Mouse (Mus musculus) lung, embryonic 16.5 days (tissue): Measurements from ENCODE around the gene Mccc1. TPM values are rescaled to one million over a fixed set of nuclear protein-coding genes. Genes with fewer than 3 reads are reported as not detected.

Experiments used
- ATAC-seq: fragments of 200-750 bp; cut with Nextera tagmentation; 2 replicates; pipeline ENCODE4 v1.8.0; 2017; ENCODE audit warnings: low read depth, mild to moderate bottlenecking, moderate library complexity
- H3K27ac ChIP-seq: fragments of 300-500 bp; sonication (generic); 2 replicates; pipeline ENCODE4 v1.5.1; 2014; ENCODE audit warnings: mild to moderate bottlenecking, control low read depth, low read length
- H3K27me3 ChIP-seq: fragments of 300-500 bp; sonication (generic); 2 replicates; pipeline ENCODE4 v1.6.1; 2014; ENCODE audit warnings: low read depth, low read length, mixed read lengths; ENCODE audit not compliant: control insufficient read depth, insufficient read depth
- H3K36me3 ChIP-seq: fragments of 300-500 bp; sonication (generic); 2 replicates; pipeline ENCODE4 v1.6.1; 2014; ENCODE audit warnings: low read length; ENCODE audit not compliant: control insufficient read depth, insufficient read depth
- H3K4me1 ChIP-seq: fragments of 300-500 bp; sonication (generic); replicated peaks from 2 replicates; pipeline ENCODE4 v1.6.1; 2014; ENCODE audit warnings: low read length, mixed read lengths; ENCODE audit not compliant: control insufficient read depth, insufficient read depth
- H3K4me2 ChIP-seq: fragments of 300-500 bp; sonication (generic); 2 replicates; pipeline ENCODE4 v1.6.1; 2014; ENCODE audit warnings: low read depth, low read length, control low read depth
- H3K4me3 ChIP-seq: fragments of 300-500 bp; sonication (generic); 2 replicates; pipeline ENCODE4 v1.5.1; 2014; ENCODE audit warnings: mild to moderate bottlenecking, low read length, control low read depth
- H3K9ac ChIP-seq: fragments of 300-500 bp; sonication (generic); 2 replicates; pipeline ENCODE4 v1.6.1; 2014; ENCODE audit warnings: low read length, control low read depth
- H3K9me3 ChIP-seq: fragments of 300-500 bp; sonication (generic); 2 replicates; pipeline ENCODE4 v1.6.1; 2016; ENCODE audit warnings: low read length; ENCODE audit not compliant: control insufficient read depth
- WGBS: fragments of 180-500 bp; shearing (Covaris S2); extraction: QIAGEN DNeasy Blood & Tissue Kit; methylation state at CpG from one replicate; pipeline ENCODE4 v1.1.7; 2014; 5-methylcytosine and 5-hydroxymethylcytosine counted together
- polyA plus RNA-seq: library from polyadenylated mRNA; unstranded; fragments of >200 nt; fragmentation: Nextera tagmentation; extraction: Ambion mirVana; gene quantifications from 2 replicates; pipeline ENCODE4 v1.2.1, GENCODE M21; 2015

Gene Mccc1
- polyA plus RNA-seq, 1 experiment from 2014 or later = 37.5 TPM

DNA sequence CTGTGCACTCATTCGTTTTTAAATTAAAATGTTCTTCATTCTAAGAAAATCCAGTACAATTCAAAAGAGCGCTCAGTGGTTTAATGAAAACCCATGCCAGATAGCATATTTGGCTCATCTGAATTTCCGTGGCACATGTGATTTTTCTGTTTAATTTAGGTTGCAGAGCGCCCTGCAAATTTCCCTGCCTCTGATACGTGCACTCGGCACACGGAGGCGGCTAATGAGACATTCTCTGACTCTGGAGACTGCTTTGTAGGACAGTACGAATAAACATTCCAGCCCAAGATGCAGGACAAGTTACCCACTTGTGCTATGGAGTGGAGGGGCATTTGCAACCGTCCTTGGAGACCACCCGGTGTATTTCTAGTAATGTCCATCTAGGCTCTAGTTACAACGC, 29.3 kb downstream of the Mccc1 start:
- Histone ChIP-seq H3K9me3 (no peaks in the 10 kb centered on the region), H3K27ac (no peak overlapping the region), H3K36me3 (peaks cover 13% of the 10 kb centered on the region), H3K4me3 (no peak overlapping the region), H3K4me1 (no peaks in the 10 kb centered on the region), H3K27me3 (no peaks in the 10 kb centered on the region), H3K9ac (no peak overlapping the region), H3K4me2 (no peak overlapping the region)
- ATAC-seq = no peak
- 90% methylated on average over 12 of the region's 12 CpGs for WGBS

DNA sequence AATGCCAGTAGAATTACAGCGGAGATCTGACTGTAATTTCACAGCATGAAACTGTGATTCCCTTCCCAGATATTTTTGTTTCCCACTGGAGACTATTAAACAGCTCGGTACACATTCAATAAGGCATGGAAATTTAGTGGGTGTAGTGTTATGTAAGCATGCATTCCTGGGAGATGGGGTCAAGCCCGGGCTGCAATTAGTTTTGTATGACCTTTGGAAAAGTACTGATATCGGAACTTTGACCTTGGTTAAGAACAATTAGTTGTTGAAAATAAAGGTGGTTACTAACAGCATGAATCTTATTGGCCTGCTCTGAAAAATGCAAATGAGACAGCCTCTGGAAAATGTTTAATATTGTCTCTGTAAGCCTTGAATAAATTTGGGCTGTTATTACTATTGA, 30.0 kb downstream of the Mccc1 start:
- 90% methylated on average over 4 of the region's 4 CpGs for WGBS
- Histone ChIP-seq H3K9me3 (no peaks in the 10 kb centered on the region), H3K4me1 (no peaks in the 10 kb centered on the region), H3K4me3 (no peak overlapping the region), H3K36me3 (peaks cover 13% of the 10 kb centered on the region), H3K27ac (no peak overlapping the region), H3K27me3 (no peaks in the 10 kb centered on the region), H3K9ac (no peak overlapping the region), H3K4me2 (no peak overlapping the region)
- ATAC-seq = no peak

DNA sequence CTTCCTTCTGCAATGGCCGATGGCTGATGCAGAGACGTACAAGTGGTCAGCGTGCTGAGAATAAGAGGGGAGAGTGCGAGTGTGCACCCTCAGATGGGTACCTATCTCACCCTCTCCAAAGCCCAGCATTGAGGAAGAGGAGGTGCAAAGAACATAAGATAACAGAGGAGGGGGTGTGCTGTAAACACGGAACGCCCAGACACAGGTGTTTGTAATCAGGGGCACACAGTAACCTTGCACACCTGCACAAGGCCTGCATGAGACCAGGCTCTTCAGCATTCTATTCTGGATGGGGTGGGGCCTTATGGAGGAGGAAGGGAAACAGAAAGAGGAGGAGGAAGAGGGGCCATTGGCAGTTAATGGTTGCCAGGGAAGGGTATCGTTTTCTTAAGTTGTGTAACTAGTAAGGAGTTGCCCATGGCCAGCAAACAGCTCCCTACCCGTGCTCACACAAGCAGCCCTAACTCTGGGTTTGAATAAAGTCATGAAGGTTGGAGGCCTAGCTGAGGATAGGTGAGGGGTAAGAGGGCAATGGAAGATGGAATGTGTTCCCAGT, 33.0 kb downstream of the Mccc1 start:
- H3K27me3 ChIP-seq = no peaks in the 10 kb centered on the region
- WGBS = 91% methylated on average over 8 of the region's 8 CpGs
- H3K9ac ChIP-seq = no peak overlapping the region
- H3K9me3 ChIP-seq = no peaks in the 10 kb centered on the region
- no peak overlapping the region for H3K4me2 ChIP-seq
- no peak overlapping the region for H3K27ac ChIP-seq
- peaks cover 7% of the 10 kb centered on the region for H3K36me3 ChIP-seq
- H3K4me1 ChIP-seq = no peaks in the 10 kb centered on the region
- no peak for ATAC-seq
- no peak overlapping the region for H3K4me3 ChIP-seq

DNA sequence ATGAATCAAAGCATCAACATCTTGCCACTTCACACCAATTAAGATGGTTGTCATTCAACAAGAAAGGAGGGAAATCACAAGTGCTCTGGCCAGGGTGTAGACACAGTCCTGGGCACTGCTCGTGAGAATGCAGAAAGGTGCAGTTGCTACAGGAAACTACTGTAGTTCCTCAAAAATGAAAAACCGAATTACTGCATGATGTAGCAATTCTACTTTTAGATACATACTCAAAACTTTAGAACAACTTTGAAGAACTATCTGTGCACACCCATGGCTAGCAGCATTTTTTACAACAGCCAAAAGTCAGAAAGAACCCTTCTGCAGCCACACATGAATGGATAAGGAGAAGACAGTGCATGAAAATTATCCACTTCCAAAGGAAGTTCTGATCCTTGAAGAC, 34.0 kb downstream of the Mccc1 start:
- H3K27ac ChIP-seq = no peak overlapping the region
- 78% methylated on average over 2 of the region's 2 CpGs for WGBS
- H3K36me3 ChIP-seq = peaks cover 2% of the 10 kb centered on the region; the same call in 1 of the 2 replicates
- no peak for ATAC-seq
- H3K9ac ChIP-seq = no peak overlapping the region
- H3K9me3 ChIP-seq = no peaks in the 10 kb centered on the region
- H3K27me3 ChIP-seq = no peaks in the 10 kb centered on the region
- no peak overlapping the region for H3K4me3 ChIP-seq
- no peak overlapping the region for H3K4me2 ChIP-seq
- no peaks in the 10 kb centered on the region for H3K4me1 ChIP-seq

DNA sequence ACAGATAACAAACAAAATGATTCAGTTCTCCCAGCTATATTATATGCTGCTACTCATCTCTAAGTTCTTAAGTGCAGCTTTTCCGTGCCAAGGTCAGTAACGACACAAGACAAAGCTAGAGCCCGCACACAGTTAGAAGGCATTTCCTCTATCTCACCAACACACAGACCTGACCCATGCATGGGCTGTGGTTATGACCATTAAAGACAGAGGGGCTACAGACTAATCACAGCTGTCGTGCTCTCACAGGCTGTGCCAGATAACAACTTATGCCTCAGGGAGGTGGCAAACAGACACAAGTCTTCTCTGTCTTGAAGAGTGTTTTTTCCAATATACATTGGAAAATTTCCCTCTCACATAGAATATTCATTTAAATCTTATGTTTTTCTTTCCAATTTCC, 35.5 kb downstream of the Mccc1 start:
- Histone ChIP-seq H3K36me3 (peaks cover 5% of the 10 kb centered on the region; the same call in 1 of the 2 replicates), H3K4me1 (no peaks in the 10 kb centered on the region), H3K4me2 (no peak overlapping the region), H3K9ac (no peak overlapping the region), H3K27ac (no peak overlapping the region), H3K27me3 (no peaks in the 10 kb centered on the region), H3K4me3 (no peak overlapping the region), H3K9me3 (no peaks in the 10 kb centered on the region)
- ATAC-seq = no peak
- WGBS = 65% methylated on average over 4 of the region's 4 CpGs

DNA sequence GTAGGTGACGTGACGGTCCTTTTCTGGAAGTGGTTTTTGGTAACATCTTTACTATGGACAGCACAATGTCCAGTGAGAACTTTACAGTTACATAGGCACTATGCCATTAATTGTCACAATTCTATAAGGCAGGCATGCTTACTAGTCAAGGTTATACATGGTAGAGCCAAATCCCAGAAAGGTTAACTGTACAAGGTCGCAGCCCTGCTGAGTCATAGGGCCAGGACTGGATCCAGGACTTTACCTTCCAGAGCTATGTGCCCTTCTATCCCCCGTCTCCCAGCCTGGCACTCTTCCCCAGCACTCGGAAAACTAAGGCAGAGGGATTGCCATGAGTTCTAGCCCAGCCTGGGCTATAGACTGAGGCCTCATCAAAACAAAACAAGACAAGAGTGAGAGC, 36.6 kb downstream of the Mccc1 start:
- Histone ChIP-seq H3K4me3 (no peak overlapping the region), H3K4me2 (no peak overlapping the region), H3K9me3 (no peaks in the 10 kb centered on the region), H3K4me1 (no peaks in the 10 kb centered on the region), H3K27ac (no peak overlapping the region), H3K27me3 (no peaks in the 10 kb centered on the region), H3K9ac (no peak overlapping the region), H3K36me3 (peaks cover 7% of the 10 kb centered on the region; the same call in 1 of the 2 replicates)
- WGBS = 85% methylated on average over 5 of the region's 5 CpGs
- ATAC-seq = no peak

DNA sequence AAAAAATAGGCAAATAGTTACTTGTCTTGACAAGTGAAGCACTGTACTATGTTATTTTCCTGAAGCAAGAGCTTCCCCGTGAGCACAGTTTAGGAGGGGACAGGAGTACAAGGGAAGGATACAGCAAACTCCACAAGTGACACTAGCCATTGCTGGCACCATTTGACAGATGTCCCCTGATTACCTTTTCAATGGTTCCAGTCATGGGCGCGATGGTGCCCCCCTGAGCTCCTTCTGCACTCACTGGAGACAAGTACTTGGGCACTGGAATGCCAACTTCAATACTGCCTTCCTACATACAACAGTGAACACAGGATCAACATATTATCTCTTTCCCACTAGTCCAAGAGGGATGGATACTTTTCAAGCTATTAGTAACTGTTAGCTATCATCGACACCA, 37.1 kb downstream of the Mccc1 start:
- no peak overlapping the region for H3K4me2 ChIP-seq

DNA sequence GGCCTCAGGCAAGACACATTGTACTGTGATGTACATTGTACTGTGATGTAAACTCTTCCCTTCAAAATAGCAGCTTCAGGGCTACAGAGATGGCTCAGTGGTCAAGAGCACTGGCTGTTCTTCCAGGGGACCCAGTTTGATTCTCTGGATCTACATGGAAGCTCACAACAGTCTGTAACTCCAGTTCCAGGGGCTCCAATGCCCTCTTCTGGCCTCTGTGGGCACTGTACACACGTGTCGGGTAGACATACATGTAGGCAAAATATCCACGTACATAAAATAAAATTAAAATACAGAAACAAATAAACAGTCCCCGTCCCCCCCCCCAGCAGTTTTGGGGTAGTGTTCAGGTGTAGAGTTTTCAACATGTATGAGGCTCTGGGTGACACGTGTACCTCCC, 37.5 kb downstream of the Mccc1 start:
- Histone ChIP-seq H3K27ac (no peak overlapping the region), H3K36me3 (peaks cover 9% of the 10 kb centered on the region; the same call in 1 of the 2 replicates), H3K4me3 (no peak overlapping the region), H3K27me3 (no peaks in the 10 kb centered on the region), H3K9me3 (no peaks in the 10 kb centered on the region), H3K9ac (no peak overlapping the region), H3K4me1 (no peaks in the 10 kb centered on the region), H3K4me2 (no peak overlapping the region)
- 91% methylated on average over 5 of the region's 5 CpGs for WGBS
- no peak for ATAC-seq

More for the DNA sequence above, 37.1 kb downstream of the Mccc1 start:
- Histone ChIP-seq H3K36me3 (peaks cover 9% of the 10 kb centered on the region; the same call in 1 of the 2 replicates), H3K9me3 (no peaks in the 10 kb centered on the region), H3K27me3 (no peaks in the 10 kb centered on the region), H3K9ac (no peak overlapping the region), H3K4me3 (no peak overlapping the region), H3K4me1 (no peaks in the 10 kb centered on the region), H3K27ac (no peak overlapping the region)
- no peak for ATAC-seq
- WGBS = 85% methylated on average over 4 of the region's 4 CpGs

DNA sequence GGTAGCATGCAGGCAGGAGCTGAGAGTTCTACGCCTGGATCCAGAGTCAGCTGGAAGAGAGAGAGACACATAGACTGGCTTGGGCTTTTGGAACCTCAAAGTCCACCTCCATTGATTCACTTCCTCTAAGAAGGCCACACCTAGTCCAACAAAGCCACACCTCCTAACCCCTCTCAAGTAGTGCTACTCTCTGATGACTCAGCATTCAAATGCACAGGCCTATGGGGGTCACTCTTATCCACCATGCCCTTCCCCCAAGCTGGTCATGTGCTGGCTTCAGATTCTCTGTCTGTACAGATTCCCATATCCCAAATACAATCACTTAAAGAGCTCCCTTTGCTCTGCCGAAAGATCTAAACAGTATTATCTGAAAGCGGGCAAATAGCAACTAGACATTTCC, 43.2 kb downstream of the Mccc1 start:
- Histone ChIP-seq H3K27ac (no peak overlapping the region), H3K9ac (no peak overlapping the region), H3K4me2 (no peak overlapping the region), H3K27me3 (no peaks in the 10 kb centered on the region), H3K9me3 (no peaks in the 10 kb centered on the region), H3K4me1 (no peaks in the 10 kb centered on the region), H3K36me3 (peaks cover 6% of the 10 kb centered on the region; the same call in 1 of the 2 replicates), H3K4me3 (no peak overlapping the region)
- 92% methylated on average over 3 of the region's 3 CpGs for WGBS
- ATAC-seq = no peak
